Mouse (Mus musculus): ENCODE measurements at regions not wholly inside any gene's neighbourhood (a gene's known extent, or its start where the extent isn't known, plus 50 kb on each side); places are given as distances from the start of the nearest gene placed in this dataset.

- no peak for TF ChIP-seq CTCF (IDR thresholded peaks at IDR 0.05; ENCODE audit: low read depth)
- TF ChIP-seq EP300 (IDR thresholded peaks at IDR 0.05; ENCODE audit: low read depth), result no peak
Measured at GRCm38 (mm10) chr8:18442212-18442611, 535.8 kb downstream of the Defb40 start.
